Mouse (Mus musculus) leukemia stem cell, adult 10-12 weeks (primary cell): Measurements from ENCODE around the gene Zc3h12a. TPM values are rescaled to one million over a fixed set of nuclear protein-coding genes. Genes with fewer than 3 reads are reported as not detected.

Experiments
- polyA plus RNA-seq: library from polyadenylated mRNA; stranded (reverse); fragments of >175 nt; gene quantifications from 2 replicates; pipeline ENCODE4 v1.2.3, GENCODE M21; 2012; ENCODE audit warnings: low replicate concordance

Gene Zc3h12a
- 10.2 and 12.1 TPM in 2 replicates for polyA plus RNA-seq

GRCm38 (mm10) chr4:125127305-125128084, at the start of gene Zc3h12a:
TSS of gene Zc3h12a (minus strand) at chr4:125127840.

DNA sequence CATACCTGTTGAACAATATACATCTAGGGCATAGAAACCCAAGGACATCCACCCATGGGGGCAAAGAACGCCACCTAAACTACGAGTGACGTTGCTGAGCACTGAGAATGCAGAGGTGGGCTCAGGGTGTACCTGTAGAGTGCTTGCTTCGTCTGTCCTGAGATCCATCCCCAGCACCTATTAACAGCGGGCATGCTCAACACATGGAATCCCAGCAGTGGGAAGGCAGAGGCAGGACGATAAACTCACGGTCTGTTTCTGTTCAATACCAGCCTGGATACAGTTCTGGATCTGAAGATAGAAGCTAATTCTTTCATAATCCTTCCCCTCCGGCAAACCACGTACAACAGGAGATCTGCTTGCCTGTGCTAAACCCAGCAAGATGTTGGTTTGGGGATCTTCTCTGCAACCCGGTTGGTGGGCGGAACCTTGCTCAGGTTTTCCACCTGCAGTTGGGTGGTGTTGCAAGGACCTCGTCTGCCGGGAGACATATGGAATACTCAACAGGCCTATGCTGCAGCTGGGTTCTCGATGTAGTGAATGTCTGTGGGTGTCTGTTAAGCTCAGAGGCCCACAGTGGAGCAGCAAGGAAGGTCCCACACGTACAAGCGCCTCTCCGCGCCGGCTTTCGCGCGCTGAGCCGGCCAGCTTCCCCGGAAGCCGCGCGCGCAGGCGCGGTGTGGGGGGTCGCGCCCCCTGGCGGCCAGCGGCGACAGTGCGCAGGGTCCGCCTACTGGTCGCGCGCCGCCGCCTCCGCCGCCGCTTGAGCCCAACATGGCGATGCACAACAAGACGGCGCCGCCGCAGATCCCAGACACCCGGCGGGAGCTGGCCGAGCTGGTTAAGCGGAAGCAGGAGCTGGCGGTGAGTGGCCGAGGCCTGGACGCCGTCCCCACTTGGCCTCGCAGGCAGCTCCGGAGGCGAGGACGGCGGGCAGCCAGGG, 43.0 kb downstream of the Zc3h12a start, which contains the start of gene Meaf6:
TSS of gene Meaf6 (plus strand) at position 732 of the 943 bp plus-strand sequence.

Other genes with a start within 250 kb of the Zc3h12a start
- gene Epha10, start 246.9 kb downstream of the Zc3h12a start, polyA plus RNA-seq, result not detected in 2 replicates
- gene 9930104L06Rik, start 190.8 kb downstream of the Zc3h12a start, polyA plus RNA-seq, result 1.1 and 4.2 TPM in 2 replicates
- gene Cdca8, start 188.5 kb downstream of the Zc3h12a start, polyA plus RNA-seq, result 99.6 and 162 TPM in 2 replicates
- gene Rspo1, start 141.4 kb downstream of the Zc3h12a start, polyA plus RNA-seq, result 0.37 TPM in 1 of 2 replicates, not detected in the other
- 11.9 and 46.5 TPM in 2 replicates for gene Gnl2, start 111.3 kb downstream of the Zc3h12a start, polyA plus RNA-seq
- not detected in 2 replicates for gene Dnali1, start 62.1 kb downstream of the Zc3h12a start, polyA plus RNA-seq
- 15.3 and 28.8 TPM in 2 replicates for gene Snip1, start 61.2 kb downstream of the Zc3h12a start, polyA plus RNA-seq
- 35.3 and 48.2 TPM in 2 replicates for gene Meaf6, start 42.7 kb downstream of the Zc3h12a start, polyA plus RNA-seq